Mouse (Mus musculus): ENCODE measurements around the gene Catsperd.
"Not testable (repeated sequence)": the region's sequence is repeated elsewhere in the genome, so short reads cannot be mapped to it uniquely, and the experiment has no call there.

Gene Catsperd

DNA sequence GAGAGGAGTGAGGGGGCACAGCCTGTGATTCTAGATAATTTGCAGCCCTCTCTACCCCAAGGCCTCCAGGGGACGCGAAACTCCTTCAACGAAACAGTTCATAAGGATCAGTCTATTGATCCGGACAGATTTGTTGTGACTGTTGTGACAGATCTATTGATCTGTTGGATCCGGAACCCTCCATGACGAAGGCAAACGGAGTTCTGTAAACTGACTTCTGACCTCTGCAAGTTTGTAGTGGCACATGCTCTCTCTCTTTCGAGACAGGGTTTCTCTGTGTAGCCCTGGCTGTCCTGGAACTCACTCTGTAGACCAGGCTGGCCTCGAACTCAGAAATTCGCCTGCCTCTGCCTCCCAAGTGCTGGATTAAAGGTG is 15.4 kb upstream of the Catsperd start:
- DNase-seq (ENCODE audit: extremely low read depth, low read depth): not testable (repeated sequence)

DNA sequence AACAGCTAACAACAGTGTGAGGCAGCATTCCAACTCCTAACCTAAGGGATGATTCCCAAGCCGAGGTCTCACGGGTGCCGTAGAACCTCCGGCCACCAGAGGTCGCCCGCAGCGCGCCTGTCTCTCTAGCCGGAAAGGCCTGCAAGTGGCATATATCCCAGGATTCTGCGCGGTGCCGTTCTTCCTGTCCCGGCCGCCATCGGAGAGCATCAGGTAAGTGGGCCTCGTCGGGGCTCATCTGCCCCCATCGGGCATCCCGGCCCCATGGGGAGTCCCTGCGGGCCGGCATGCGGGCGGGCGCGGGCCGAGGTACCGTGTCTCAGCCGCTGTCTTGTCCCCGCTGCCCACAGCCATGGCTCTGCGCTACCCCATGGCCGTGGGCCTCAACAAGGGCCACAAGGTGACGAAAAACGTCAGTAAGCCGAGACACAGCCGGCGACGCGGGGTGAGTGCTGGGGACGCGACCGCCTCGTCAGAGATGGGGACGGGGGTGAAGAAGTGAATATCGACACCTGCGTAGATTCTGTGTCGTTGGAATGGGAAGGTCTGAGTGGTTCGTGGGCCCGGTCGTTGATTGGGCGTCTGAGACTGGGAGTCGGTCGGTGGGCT is 14.6 kb upstream of the Catsperd start, which contains the start of gene Rpl36:
Rpl36 (plus strand) TSS at position 181 of the 609 bp plus-strand sequence.
- peak; percentile 77 for DNase-seq (ENCODE audit: extremely low read depth, low read depth)

DNA sequence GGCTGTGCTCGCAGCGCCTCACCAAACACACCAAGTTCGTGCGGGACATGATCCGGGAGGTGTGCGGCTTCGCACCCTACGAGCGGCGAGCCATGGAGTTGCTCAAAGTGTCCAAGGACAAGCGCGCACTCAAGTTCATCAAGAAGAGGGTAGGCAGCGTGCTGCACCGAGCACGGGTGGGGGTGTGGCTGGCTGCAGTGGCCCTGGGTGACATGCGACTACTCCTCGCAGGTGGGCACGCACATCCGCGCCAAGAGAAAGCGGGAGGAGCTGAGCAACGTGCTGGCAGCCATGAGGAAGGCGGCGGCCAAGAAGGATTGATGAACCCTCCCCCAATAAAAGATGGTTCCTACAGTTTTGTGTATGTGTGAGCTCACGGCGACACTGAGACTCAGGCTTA is 14.1 kb upstream of the Catsperd start:
- not testable (repeated sequence) for DNase-seq (ENCODE audit: extremely low read depth, low read depth)

DNA sequence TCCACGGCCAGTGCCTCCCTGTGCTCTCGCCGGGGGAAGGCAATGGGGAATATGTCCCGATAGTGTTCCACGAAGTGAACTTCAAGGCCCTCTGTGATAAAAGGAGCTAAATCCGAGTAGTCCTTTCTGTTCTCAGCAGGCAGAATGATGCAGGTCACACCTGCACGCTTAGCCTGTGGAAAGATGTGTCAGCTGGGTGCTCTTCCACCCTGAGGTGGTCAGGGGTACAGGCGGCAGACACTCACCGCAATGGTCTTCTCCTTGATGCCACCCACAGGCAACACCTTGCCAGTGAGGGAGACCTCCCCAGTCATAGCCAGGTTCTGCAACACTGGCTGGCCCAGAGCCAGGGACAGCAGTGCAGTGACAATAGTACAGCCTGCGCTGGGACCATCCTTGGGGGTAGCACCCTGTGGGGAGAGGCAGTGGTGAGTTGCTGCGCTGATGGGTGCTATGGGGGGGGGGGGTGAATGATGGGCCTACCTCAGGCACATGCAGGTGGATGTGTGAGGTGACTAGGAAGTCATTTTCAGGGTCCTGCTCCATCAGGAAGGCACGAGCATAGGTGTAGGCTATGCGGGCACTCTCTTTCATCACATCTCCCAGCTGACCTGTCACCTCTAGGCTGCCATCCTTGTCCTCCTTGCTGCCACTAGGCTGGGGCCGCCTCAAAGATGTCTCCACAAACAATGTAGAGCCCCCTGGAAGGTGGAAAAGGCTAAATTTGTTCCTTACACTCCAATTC is 13.4 kb upstream of the Catsperd start:
- DNase-seq (ENCODE audit: extremely low read depth, low read depth): no peak

DNA sequence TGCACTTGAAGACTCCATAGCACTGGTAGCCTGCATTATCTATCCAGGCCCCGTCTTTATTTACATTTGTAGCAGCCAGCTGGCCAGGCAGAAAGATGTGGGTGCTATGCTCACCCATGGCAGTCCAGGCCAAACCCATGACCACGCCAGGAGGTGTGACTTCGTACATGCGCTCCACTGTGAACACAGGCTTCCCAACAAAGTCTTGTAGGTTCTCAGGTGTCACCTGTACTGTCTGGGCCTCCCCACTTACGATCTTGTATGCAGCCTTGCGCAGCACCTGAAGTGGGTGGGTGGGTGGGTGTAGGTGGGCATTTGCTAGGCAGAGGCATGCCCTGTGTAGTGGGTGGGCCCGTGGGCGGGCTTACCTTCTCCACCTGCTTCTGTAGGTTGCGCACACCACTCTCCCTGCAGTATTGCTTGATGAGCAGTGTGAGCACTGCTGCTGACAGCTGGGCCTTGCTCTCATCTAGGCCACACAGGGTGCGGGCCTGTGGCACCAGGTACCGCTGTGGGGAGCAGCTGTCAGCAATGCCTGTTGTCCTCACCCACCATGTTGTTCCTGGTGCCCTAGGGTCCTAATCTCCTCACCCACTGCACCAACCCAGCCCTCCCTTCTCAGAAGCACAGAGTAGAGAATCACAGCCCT is 12.7 kb upstream of the Catsperd start:
- DNase-seq (ENCODE audit: extremely low read depth, low read depth): no peak

DNA sequence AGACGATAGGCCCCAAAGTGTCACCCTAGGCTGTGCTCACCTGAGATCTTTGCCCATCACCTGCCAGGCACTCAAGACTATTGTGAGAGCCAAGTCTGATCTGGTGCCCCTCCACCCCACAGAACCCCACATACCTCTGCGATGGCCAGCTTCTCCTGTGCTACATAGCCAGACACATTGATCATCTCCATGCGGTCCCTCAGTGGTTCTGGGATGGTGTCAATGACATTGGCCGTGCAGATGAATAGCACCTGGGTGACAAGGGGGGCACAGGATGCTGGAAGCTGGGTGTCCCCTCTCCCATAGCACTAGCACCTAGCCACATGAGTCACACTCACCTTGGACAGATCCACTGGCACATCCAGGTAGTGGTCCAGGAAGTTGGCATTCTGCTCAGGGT is 12.2 kb upstream of the Catsperd start:
- no peak for DNase-seq (ENCODE audit: extremely low read depth, low read depth)

DNA sequence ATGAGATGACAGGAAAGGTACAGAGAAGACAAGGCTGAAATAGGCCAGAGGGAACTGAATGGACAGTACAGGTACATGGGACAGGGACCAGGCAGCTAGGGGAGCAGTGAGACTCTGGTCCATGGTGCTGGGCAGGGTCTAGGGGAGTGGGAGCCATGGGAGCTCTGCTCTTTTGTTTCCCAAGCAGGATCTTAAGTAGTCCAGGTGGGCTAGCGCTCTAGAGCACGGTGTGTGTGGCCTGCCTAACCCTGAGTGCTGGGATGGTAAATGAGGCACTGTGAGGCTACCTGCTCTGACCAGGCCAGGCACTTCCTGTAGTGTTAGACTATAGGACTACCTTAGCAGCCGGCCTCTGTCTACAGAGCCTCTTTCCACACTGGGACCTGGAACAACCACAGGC is 11.2 kb upstream of the Catsperd start:
- no peak for DNase-seq (ENCODE audit: extremely low read depth, low read depth)

DNA sequence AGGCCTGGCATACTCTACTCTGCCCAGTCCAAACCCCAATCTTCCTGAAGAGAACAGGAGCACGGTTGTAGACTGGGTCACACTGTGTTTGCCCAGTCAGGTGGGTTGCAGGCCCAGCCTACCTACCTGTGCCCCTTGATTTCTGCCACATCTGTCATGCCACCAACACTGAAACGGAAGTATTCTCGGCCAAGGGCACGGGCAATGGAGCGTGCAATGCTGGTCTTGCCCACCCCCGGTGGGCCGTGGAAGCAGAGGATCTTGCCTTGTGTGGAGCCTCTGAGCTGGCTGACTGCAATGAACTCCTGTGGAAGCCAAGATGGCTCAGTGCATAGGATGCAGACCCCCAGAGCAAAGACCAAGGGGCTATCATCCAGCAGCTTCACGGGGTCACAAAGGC is 10.3 kb upstream of the Catsperd start:
- DNase-seq (ENCODE audit: extremely low read depth, low read depth): no peak

DNA sequence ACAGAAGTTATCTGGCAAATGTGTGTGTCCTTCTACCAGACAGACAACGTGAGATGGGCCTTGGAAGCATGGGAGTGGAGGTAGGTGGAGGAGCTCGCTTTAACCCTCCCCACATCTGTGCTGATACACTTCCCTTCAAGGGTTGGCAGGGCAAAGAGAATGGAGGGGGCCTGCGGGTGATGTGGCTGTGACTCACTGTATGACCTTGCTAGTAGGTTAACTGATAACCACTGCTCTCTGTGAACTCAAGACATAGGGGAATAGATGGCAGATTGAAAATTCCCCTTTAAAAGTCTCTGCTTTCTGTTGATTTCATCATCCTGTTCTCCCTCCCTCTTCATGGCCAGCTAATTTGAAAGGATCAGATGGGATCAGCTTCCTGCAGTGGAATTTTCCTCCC is 2.4 kb upstream of the Catsperd start:
- DNase-seq (ENCODE audit: extremely low read depth, low read depth): no peak

DNA sequence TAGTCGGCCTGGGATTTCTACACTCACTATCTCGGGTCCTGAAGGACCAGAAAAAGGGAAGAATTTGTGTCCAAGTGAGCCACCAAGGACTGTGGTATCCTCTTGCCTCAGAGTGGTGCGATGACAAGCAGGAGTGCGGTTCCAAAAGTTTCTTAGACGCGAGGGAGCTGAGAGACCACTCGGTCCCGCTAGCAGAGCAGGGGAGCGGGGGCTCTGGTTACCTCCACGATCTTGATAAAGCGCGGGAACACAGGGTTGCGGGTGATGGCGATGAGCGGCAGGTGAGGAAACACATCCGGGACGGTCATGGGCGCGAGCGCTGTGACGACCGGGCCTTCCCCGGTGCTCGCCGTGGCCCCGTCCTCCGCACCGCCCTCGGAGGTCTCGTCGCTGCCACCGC is 1.7 kb upstream of the Catsperd start:
- no peak for DNase-seq (ENCODE audit: extremely low read depth, low read depth)

DNA sequence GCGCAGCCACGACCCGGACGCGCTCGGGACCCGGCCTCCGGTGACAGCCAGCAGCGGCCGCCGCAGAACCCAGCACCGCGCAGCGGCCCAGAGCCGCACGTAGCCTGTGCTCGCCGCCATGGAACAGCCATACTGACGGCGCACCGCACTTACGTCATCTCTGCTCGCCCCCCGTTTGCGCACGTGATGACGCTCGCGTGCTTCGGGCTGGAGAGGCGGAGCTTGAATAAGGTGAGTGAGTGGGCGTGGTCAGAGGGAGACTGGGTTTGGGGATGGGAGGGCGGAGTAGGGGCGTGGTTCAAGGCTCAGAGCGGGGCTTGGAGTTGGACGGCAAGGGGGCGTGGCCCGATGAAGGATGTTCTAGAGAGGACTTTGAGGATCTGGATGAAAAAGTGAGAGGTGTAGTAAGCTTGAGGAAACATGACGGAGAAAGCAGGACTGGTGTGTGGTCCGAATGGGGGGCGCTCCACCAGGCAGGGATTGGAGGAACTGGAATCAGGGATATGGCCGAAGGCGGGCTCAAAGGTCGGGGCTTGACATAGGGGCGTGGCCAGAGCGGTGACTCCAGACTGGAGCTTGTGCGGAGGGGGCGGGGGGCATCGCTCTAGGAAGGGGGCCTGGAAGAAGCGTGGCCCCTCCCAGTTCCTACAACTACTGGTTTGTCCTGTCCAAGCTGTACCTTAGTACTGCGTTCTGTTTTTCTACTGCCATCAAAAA is 1.0 kb upstream of the Catsperd start, which contains the start of gene Lonp1:
Lonp1 (minus strand) TSS at position 134 of the 717 bp plus-strand sequence.
- peak; percentile 92 for DNase-seq (ENCODE audit: extremely low read depth, low read depth)

DNA sequence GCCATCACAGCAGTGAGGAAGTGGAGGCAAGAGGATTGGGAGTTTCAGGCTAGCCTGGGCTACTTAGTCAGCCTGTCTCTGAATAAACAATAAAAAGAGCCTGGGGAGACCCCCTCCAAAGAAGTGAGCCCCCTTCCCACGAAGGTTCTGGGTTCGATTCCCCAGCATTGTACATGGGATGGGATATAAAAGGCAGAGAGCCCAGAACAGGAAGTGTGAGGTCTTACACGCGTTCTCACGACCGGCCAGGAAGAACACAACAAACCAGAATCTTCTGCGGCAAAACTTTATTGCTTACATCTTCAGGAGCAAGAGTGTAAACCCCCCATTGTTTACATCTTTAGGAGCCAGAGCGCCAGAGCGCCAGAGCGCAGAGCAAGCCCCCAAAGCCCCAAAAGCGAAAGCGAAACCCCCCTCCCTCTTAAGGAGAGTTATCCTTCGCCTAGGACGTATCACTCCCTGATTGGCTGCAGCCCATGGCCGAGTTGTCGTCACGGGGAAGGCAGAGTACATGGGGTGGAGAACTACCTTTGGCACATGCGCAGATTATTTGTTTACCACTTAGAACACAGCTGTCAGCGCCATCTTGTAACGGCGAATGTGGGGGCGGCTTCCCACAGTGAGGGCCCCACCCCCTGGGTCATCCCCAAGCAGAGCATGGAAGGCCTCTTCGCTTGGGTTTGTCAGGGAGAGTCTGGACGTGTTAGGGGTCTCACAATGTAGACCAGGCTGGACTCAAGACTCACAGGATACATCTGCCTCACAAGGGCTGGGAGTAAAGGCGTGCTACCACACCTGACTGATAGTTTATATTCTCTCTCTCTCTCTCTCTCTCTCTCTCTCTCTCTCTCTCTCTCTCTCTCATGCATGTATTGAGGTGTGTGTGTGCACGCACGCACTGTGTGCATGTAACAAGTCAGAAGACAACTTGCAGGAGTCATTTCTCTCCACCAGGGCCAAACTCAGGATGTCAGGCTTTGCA is 2.1 kb downstream of the Catsperd start:
- DNase-seq (ENCODE audit: extremely low read depth, low read depth): not testable (repeated sequence)

DNA sequence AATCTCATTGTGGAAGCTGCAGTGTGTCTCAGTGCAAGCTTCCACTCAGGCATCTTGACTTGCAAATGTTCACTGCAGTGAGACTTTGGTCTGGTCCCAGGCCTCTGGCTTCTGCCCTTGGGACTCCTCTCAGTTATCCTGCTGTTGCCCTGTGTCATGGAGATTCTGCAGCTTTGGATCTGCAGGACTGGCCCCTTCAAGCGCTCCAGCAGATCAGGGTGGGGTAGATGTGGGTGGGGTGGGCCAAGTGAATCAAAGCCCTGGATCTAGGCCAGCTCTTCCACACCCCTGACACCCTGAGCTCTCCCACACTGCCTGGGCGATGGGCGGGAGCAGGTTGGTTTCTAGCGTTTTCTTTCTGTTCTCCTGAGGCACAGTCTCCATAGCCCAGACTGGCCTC is 3.9 kb downstream of the Catsperd start:
- no peak for DNase-seq (ENCODE audit: extremely low read depth, low read depth)

DNA sequence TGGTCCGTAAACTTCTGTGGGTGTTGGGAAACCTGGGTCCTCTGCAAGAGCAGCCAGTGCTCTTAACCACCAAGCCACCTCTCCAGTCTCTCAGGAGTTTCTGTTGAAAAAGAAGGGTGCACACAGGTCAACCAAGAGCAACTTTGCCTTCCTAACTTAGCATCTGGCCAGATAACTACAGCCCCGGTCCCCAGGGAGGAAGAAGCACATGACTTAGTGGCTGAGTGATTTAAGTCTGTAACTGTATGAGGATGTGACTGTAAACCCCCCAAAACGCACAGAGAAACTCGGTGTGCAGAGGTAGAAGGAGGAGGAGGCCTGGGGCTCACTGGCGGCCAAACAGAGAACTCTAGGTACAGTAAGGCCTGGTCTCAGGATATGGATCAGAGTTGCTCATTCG is 6.1 kb downstream of the Catsperd start:
- no peak for DNase-seq (ENCODE audit: extremely low read depth, low read depth)

DNA sequence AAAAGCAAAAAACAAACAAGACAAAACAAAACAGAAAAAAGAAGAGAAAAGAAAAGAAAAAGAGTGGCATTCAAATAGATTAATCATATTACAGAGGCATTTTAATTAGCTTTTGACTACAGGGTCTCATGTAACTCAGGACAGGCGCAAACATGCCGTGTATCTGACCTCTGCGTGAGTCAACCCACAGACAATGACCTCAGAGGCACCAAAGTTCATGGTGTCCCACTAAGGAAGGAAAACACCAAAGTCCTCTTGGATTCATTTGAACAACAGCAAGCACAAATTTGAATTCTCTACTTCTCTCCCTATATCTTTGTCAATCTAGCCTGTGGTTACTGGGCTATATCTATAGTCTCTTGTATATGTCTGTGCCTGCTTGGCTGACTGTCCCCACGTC is 15.3 kb downstream of the Catsperd start:
- no peak for DNase-seq (ENCODE audit: extremely low read depth, low read depth)

DNA sequence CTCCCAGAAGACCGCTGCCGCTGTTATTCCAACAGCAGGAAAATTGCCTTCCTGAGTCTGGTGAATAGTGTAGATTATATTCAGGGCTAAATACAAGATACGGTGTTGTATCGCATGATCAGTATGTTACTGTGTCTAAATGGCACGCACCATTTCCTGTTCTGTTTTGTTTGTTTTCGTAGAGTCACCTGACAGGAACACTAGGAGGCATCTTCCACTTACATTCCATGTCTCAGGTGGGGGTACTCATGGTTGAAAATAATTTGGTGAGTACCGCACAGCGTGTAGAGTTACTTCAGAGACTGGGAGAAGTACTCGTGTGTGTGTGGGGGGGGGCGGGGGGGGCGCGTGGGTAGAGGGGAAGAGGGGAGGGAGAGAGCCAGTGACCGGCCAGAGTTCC is 19.6 kb downstream of the Catsperd start:
- no peak for DNase-seq (ENCODE audit: extremely low read depth, low read depth)

DNA sequence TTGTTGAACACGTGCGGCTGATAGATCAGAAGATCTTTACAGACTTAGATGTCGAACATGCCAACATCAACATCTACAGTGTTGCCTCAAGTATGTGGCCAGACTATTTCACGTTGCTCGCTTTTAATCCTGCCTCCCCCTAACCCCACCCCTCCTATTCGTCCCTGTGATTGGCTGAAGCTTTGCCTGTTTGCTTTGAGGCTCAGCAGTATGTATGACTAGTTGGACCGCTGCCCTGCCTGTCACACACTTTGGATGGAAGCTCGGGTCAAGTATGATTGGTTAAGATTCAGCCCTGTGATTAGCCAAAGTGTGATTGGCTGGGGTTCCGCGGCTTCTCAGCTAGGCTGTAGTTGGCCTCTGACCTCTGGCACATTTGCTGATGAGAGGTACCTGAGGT is 23.9 kb downstream of the Catsperd start:
- no peak for DNase-seq (ENCODE audit: extremely low read depth, low read depth)

DNA sequence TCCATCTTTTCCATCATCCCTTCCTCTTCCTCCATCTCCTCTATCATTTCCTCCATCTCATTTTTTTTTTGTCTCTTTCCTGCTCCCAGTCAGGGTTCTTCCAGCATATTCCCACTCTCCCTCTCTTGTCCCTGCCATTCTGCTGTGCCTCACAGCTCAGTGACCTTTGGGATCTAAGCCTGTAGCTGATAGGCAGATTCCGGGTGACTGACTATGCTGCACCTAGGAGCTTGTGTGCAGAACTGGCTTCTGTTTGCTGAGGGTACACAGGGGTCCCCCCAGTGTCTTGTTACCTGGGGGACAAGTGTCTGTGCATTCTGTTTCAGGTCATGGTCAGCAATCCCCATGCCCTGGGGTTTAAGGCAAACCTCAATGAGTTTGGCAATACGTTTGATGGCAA is 26.8 kb downstream of the Catsperd start:
- DNase-seq (ENCODE audit: extremely low read depth, low read depth): no peak

DNA sequence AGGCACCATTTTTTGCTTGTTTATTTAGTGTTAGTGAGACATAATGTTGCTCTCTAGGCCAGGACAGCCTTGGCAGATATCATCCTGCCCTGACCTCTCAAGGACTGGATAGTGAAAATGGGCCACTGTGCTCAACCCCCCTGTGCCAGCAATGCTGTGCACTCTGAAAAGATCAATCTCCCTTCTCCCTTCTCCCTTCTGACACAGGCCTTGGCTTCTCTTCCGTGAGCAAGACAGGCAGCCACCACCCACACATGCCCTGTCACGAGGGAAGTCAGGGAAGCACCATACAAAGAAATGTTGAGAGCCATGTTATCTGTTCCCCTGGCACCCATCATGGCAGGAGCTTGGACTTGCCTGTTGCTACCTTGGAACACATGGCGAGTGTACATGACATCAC is 27.4 kb downstream of the Catsperd start:
- no peak for DNase-seq (ENCODE audit: extremely low read depth, low read depth)

DNA sequence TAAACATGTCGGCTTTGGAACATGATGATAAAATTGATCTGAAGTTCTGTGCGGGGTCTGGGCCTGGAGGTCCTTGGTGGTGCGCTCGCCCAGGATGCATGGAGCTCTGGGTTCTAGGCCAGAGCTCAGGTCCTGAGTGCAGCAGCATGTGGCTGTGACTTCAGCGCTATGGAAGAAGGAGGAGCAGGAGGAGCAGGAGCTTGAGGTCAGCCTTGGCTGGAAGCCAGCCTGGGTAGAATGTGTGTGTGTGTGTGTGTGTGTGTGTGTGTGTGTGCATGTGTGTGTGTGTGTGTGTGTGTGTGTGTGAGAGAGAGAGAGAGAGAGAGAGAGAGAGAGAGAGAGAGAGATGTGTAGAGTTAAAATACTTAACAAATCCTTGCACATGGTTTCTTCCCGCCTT is 28.2 kb downstream of the Catsperd start:
- DNase-seq (ENCODE audit: extremely low read depth, low read depth): no peak

DNA sequence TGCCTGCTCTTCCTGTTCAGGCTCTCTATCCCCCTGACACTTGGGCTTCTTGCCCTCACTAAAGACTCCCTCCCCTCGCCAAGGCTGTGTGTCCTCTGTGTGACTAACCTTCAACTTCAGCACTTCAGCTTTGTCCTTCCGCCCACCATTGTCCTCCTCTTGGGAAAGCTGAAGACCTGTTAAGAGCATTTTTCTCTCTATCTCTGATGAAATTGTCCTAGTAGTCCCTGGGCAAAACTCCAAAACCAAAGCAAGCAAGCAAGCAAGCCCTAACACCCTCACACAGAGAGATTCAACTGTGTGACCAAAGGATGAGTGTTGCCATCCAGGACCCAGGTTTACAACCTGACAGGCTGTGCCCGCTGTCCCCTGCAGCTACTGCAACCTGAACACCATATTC is 35.7 kb downstream of the Catsperd start:
- no peak for DNase-seq (ENCODE audit: extremely low read depth, low read depth)

Measured in MEL-GATA-1-ER (cell line).